Mouse (Mus musculus) kidney, embryonic 15.5 days (tissue): Measurements from ENCODE around the gene Upk3bl. TPM values are rescaled to one million over a fixed set of nuclear protein-coding genes. Genes with fewer than 3 reads are reported as not detected.

Source experiments
- ATAC-seq: fragments of 200-750 bp; cut with Nextera tagmentation; replicated peaks from 2 replicates; pipeline ENCODE4 v1.8.0; 2017; ENCODE audit warnings: moderate TSS enrichment; ENCODE audit not compliant: low FRiP score
- H3K27ac ChIP-seq: fragments of 300-500 bp; sonication (generic); 2 replicates; pipeline ENCODE4 v1.5.1; 2015; ENCODE audit warnings: mild to moderate bottlenecking, inconsistent platforms
- H3K27me3 ChIP-seq: fragments of 300-500 bp; sonication (generic); 2 replicates; pipeline ENCODE4 v1.6.1; 2015; ENCODE audit warnings: inconsistent platforms
- H3K36me3 ChIP-seq: fragments of 300-500 bp; sonication (generic); 2 replicates; pipeline ENCODE4 v1.6.1; 2015; ENCODE audit warnings: inconsistent platforms
- H3K4me1 ChIP-seq: fragments of 300-500 bp; sonication (generic); 2 replicates; pipeline ENCODE4 v1.6.1; 2015; ENCODE audit warnings: inconsistent platforms
- H3K4me2 ChIP-seq: fragments of 300-500 bp; sonication (generic); 2 replicates; pipeline ENCODE4 v1.6.1; 2015; ENCODE audit warnings: moderate library complexity, mild to moderate bottlenecking, inconsistent platforms
- H3K4me3 ChIP-seq: fragments of 300-500 bp; sonication (generic); replicated peaks from 2 replicates; pipeline ENCODE4 v1.5.1; 2015; ENCODE audit warnings: mild to moderate bottlenecking, inconsistent platforms
- H3K9ac ChIP-seq: fragments of 300-500 bp; sonication (generic); 2 replicates; pipeline ENCODE4 v1.6.1; 2015; ENCODE audit warnings: mild to moderate bottlenecking, inconsistent platforms
- H3K9me3 ChIP-seq: fragments of 300-500 bp; sonication (generic); replicated peaks from 2 replicates; pipeline ENCODE4 v1.6.1; 2016; ENCODE audit warnings: inconsistent platforms
- WGBS: fragments of 180-500 bp; shearing (Covaris S2); methylation state at CpG from one replicate; pipeline ENCODE4 v1.1.7; 2015; ENCODE audit warnings: mixed read lengths; 5-methylcytosine and 5-hydroxymethylcytosine counted together
- polyA plus RNA-seq: library from polyadenylated mRNA; unstranded; fragments of >200 nt; fragmentation: Nextera tagmentation; extraction: Ambion mirVana; gene quantifications from 2 replicates; pipeline ENCODE4 v1.2.1, GENCODE M21; 2015

Gene Upk3bl
- polyA plus RNA-seq, 1 experiment from 2014 or later: 3.2 TPM

DNA sequence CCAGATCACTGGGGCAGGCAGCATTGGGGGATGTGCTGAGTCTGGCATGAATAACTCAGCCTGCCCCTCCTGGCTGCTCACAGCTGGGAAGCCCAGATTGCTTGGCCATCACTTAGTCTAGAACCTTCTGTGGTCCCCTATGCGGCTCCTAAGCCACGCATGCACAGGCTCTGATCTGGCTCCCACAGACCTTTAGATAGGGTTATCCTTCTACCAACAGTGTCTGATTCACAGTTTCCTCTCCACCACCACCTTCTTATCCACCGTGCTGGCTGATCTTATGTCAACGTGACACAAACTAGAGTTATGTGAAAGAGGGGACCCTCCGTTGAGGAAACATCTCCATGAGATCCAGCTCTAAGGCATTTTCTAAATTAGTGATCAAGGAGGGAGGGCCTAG is 20.8 kb downstream of the Upk3bl start:
- no peak for ATAC-seq
- no peaks in the 10 kb centered on the region for H3K36me3 ChIP-seq
- H3K9ac ChIP-seq: no peak overlapping the region
- no peak overlapping the region for H3K4me2 ChIP-seq
- 85% methylated on average over 5 of the region's 5 CpGs for WGBS
- H3K4me3 ChIP-seq: no peak overlapping the region
- H3K27ac ChIP-seq: no peak overlapping the region
- no peaks in the 10 kb centered on the region for H3K9me3 ChIP-seq
- H3K27me3 ChIP-seq: no peaks in the 10 kb centered on the region
- H3K4me1 ChIP-seq: peaks cover 12% of the 10 kb centered on the region; the same call in 1 of the 2 replicates

DNA sequence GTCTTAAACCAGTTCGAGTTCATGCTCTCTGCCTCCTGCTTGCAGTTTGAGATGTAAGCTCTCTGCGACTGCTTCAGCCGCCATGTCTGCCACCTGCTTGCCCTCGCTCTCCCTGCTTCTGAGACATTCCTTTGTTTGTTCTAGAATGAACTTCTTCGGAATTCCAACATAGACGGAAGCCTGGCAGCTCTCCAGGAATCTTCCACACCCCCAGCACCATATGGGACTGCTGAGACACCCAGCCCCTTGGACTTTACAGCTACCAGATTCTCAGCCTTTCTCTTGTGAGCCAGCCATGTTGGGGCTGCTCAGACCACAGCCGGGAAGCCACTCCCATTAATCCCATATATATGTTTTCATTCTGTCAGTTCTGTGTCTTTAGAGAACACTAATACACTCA is 22.0 kb downstream of the Upk3bl start:
- Histone ChIP-seq H3K27me3 (no peaks in the 10 kb centered on the region), H3K4me1 (peaks cover 12% of the 10 kb centered on the region; the same call in 1 of the 2 replicates), H3K27ac (peak overlapping the region; percentile 79), H3K4me3 (no peak overlapping the region), H3K9ac (no peak overlapping the region), H3K36me3 (no peaks in the 10 kb centered on the region), H3K9me3 (no peaks in the 10 kb centered on the region), H3K4me2 (no peak overlapping the region)
- 26% methylated on average over 7 of the region's 7 CpGs for WGBS
- ATAC-seq: 0 out of 2 replicates have a peak, but pooled peaks have one; percentile 32

DNA sequence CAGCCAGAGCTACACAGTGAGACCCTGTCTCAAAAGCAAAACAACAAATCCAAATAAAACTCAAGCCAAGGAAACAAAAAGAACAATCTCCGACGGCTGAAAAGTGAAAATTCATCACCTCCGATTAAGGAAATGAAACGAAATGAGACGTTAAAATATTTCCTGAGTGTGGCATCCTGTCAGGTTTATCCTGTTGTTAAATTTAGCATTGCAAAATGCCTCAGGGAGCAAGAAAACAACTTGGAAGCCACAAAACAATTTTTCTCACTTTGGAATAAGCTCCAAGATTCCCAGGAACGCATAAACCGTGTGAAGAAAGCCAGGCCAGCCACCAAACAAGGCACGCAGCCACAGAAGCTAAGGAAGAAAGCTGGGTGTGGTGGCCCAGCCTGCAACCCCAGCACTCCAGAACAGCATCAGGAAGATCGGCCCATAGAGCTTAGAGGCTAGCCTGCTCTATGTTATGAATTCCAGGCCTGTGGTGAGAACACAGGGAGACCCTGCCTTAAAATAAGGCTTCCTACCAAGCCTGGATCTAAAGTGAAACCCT is 22.8 kb downstream of the Upk3bl start:
- Histone ChIP-seq H3K27ac (peak overlapping the region; percentile 79), H3K36me3 (no peaks in the 10 kb centered on the region), H3K4me3 (no peak overlapping the region), H3K9ac (no peak overlapping the region), H3K4me1 (peaks cover 12% of the 10 kb centered on the region; the same call in 1 of the 2 replicates), H3K4me2 (no peak overlapping the region), H3K27me3 (no peaks in the 10 kb centered on the region), H3K9me3 (no peaks in the 10 kb centered on the region)
- no peak for ATAC-seq
- WGBS: 61% methylated on average over 9 of the region's 9 CpGs

DNA sequence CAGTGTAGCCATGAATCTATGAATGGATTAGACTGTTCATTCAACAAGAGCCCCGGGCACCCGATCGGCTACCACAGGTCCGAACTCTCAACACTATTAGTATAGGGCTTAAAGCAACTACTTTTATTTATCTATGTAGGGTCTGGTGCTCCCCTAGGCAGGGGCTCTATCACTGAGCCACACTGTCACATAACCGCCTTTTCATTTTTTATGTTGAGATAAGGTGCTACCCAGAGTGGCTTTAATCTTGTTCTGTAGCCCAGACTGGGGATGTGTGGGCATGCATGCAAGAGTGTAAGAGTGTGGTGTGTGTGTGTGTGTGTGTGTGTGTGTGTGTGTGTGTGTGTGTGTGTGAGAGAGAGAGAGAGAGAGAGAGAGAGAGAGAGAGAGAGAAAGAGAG is 23.8 kb downstream of the Upk3bl start:
- Histone ChIP-seq H3K4me3 (no peak overlapping the region), H3K27ac (no peak overlapping the region), H3K4me1 (peaks cover 13% of the 10 kb centered on the region; the same call in 1 of the 2 replicates), H3K27me3 (no peaks in the 10 kb centered on the region), H3K9me3 (no peaks in the 10 kb centered on the region), H3K9ac (no peak overlapping the region), H3K4me2 (no peak overlapping the region), H3K36me3 (no peaks in the 10 kb centered on the region)
- WGBS: 93% methylated on average over 5 of the region's 5 CpGs
- no peak for ATAC-seq

DNA sequence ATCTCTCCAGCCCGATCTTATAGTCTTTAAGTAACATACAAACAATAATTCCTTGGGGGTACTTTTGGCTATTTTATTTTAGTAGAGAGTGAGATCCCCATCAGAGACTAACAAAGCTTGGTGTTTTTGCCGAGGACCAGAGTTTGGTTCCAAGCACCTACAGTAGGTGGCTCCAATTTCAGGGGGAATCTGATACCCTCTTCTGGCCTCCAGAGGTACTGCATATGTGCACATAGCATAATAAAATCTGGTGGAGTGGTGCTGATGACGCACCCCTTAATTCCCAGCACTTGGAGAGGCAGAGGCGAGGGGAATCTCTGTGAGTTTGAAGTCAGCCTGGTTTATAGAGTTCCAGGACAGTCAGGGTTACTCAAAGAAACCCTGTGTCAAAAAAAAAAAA is 28.1 kb downstream of the Upk3bl start:
- Histone ChIP-seq H3K9me3 (no peaks in the 10 kb centered on the region), H3K27ac (no peak overlapping the region), H3K4me3 (no peak overlapping the region), H3K4me2 (no peak overlapping the region), H3K9ac (no peak overlapping the region), H3K4me1 (peaks cover 28% of the 10 kb centered on the region), H3K27me3 (no peaks in the 10 kb centered on the region), H3K36me3 (no peaks in the 10 kb centered on the region)
- 82% methylated on average over 4 of the region's 4 CpGs for WGBS
- ATAC-seq: no peak

DNA sequence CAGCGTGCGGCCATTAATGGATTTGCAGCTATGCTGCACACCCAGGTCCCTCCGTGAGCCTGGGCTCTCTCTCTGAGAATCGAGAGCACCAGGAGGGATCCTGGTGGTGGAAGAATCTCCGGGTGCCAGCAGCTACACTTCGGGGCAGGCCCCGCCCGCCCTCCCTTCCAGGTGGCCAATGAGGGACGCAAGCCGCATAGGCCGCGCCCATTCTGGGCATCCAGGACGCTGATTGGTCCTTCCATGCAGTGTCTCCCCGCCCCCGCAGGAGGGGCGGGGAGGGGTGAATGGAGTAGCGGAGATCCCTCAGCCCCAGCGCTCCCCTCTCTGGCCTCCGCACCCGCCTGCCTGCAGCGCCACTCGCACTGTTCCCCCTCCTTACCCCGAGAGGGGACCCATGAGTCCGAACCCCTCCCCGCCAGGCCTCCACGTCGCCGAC is 29.4 kb downstream of the Upk3bl start, which contains the start of gene Rasa4:
Gene Rasa4, plus strand, starts transcription at position 248 of the 439 bp plus-strand sequence.
- peaks cover 33% of the 10 kb centered on the region for H3K4me1 ChIP-seq
- ATAC-seq: peak; percentile 95
- WGBS: 0% methylated on average over 24 of the region's 28 CpGs
- H3K4me3 ChIP-seq: peak within 1 kb of the TSS; percentile 62
- peak within 1 kb of the TSS; percentile 95 for H3K4me2 ChIP-seq
- H3K27ac ChIP-seq: peak within 1 kb of the TSS; percentile 60
- H3K27me3 ChIP-seq: no peaks in the 10 kb centered on the region
- H3K36me3 ChIP-seq: no peaks in the 10 kb centered on the region
- H3K9me3 ChIP-seq: no peaks in the 10 kb centered on the region
- H3K9ac ChIP-seq: peak within 1 kb of the TSS; percentile 60

DNA sequence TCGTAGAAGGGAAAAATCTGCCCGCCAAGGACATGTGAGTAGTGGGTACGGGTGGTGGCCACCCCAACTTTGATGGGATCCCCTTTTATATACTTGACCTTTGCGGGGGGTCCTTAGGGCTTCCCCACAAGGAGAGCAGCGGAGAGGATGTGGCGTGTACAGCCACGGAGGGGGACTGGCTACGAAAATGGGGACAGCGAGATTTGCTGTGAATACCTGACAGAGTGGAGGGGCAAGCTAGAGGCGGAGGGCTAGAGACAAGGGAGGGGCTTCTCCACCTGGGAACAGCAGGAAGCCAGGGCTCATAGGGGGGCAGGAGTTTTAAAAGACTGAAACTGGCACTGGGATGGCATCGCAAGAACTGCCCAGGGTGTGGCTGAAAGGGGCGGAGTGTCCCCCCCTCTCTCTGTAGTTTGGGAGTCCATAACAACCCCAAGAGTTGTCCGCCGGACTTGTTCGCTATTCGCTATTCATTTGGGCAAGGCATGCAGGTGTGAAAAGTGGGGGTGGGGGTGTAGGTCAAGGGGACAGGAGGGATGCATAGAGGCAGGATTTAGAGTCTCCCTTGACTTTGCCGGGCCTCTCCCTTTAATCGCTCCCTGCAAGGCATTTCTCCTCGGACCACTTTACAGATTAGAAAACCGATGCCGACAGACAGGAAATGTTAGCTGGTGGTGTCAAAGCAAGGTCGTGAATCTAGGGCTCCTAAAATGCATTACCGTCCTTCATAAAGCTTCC is 30.0 kb downstream of the Upk3bl start:
- H3K4me3 ChIP-seq: peak overlapping the region; percentile 62
- no peaks in the 10 kb centered on the region for H3K9me3 ChIP-seq
- H3K27ac ChIP-seq: peak overlapping the region; percentile 43
- peaks cover 38% of the 10 kb centered on the region for H3K4me1 ChIP-seq
- ATAC-seq: peak; percentile 16
- no peaks in the 10 kb centered on the region for H3K36me3 ChIP-seq
- no peaks in the 10 kb centered on the region for H3K27me3 ChIP-seq
- 2% methylated on average over 23 of the region's 23 CpGs for WGBS
- peak overlapping the region; percentile 60 for H3K9ac ChIP-seq
- peak overlapping the region; percentile 95 for H3K4me2 ChIP-seq

DNA sequence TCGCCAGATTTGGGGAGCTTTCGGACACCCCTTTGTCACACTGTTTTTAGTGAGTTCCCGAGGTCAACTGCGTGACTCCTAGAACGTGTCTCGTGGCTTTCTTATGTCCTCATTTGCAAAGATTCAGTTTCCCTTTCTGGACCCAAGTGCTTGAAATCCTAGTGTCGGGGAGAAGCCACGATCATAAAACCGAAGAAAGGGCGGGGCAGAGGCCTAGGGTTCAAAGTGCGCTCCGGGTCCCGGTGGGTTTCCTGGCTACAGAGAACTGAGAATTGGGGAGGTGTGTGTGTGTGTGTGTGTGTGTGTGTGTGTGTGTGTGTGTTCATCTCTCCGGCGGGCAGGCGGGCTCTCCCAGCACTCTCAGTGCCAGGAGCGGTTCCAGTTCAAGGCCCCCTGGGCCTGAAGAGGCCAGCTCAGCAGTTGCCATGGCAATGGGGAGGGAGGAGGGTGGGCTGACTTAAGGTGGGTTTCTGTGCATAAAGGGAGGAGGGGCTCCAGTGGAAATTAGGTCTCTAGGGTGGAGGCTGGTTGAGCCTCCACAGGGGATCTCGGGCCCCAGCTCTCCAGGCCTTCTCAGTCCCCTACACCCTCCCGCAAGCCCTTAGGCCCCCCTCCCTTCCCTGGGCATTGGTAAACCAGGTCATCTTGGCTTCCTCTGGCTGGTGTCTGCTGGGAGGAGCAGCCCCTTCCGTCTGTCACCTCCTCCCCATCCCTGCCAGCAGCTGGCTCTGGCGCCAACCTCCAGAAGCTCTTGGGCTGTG is 30.8 kb downstream of the Upk3bl start:
- Histone ChIP-seq H3K36me3 (no peaks in the 10 kb centered on the region), H3K4me1 (peaks cover 38% of the 10 kb centered on the region), H3K9ac (no peak overlapping the region), H3K27ac (peak overlapping the region; percentile 43), H3K4me2 (peak overlapping the region; percentile 95), H3K27me3 (no peaks in the 10 kb centered on the region), H3K9me3 (no peaks in the 10 kb centered on the region), H3K4me3 (peak overlapping the region; percentile 62)
- peak; percentile 60 for ATAC-seq
- 12% methylated on average over 21 of the region's 21 CpGs for WGBS

DNA sequence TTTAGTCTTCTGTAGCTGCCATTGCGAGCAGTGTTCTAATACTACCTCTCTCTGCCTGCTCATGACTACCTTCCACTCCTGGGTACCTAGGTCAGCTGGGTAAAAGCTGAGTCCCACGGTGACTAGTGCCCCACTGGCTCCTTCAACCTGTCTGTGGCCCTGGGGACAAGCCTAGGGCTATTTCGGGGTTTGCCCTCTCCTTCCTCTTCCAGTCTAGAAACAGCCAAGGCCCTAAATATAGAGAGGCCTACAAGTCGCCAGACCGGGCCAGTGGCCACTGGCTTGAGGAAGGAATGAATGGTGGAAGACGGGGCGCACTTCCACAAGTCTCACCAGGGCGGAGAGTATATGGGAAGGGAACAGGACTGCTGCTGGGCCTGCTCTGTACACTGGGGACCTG is 32.0 kb downstream of the Upk3bl start:
- no peak for ATAC-seq
- Histone ChIP-seq H3K9ac (no peak overlapping the region), H3K4me1 (peaks cover 38% of the 10 kb centered on the region), H3K27me3 (no peaks in the 10 kb centered on the region), H3K4me2 (no peak overlapping the region), H3K4me3 (no peak overlapping the region), H3K36me3 (no peaks in the 10 kb centered on the region), H3K9me3 (no peaks in the 10 kb centered on the region), H3K27ac (no peak overlapping the region)
- 90% methylated on average over 8 of the region's 8 CpGs for WGBS

DNA sequence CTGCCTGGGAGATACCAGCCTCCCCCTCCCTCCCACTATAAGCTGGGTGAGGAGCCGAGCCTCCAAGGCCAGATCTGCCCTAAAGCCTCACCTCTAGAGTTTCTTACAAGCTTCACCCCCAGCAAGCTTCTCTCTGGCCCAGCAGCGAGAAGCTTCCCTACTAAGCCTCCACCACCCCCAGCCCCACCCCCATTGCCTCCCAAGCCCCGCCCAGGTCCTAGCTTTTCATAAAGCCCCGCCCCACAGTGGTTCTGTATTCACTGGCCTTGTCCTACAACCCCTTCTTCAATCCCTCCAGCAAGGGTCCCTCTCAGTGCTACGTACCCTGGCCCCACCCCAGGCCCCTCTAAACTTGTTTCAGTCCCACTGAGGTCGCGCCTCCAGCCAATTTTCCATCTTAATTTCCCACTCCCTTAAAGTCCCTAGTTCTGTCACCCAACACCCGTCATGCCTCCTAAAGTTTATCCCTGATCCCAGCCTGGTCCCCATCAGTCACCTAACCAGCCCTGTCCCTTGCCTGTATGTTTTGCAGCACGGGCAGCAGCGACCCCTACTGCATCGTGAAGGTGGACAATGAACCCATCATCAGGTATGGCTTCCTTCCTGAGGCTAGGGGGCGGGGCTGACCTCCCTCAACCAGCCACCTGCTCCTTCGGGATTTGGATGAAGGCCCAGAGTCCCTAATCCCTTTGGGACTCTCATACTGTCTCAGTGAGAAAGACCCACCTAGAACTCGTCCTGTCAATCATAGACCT is 34.7 kb downstream of the Upk3bl start:
- Histone ChIP-seq H3K9ac (no peak overlapping the region), H3K36me3 (no peaks in the 10 kb centered on the region), H3K27me3 (no peaks in the 10 kb centered on the region), H3K4me1 (peaks cover 30% of the 10 kb centered on the region), H3K27ac (no peak overlapping the region), H3K4me3 (no peak overlapping the region), H3K9me3 (no peaks in the 10 kb centered on the region), H3K4me2 (no peak overlapping the region)
- ATAC-seq: no peak
- WGBS: 24% methylated on average over 14 of the region's 14 CpGs

DNA sequence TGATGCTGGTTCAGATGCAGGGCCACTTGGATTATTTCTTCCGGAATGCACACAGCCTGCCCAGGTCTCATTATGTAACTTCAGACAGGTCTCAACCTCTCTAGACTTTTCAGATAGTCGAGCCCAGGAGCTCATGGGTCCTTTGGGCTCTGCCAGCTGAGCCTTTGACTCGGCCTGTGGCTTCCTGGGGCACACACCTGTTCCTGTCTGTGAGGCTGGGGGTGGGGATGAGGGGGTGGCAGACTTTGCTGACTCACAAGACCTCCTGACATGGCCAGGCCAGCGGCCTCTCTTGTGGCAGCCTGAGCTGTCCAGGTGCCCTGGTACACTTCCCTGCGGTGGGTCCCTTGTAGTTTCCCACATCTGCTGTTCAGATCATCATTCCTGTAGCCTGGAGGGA is 37.6 kb downstream of the Upk3bl start:
- no peak overlapping the region for H3K4me3 ChIP-seq
- WGBS: 65% methylated on average over 5 of the region's 5 CpGs
- no peak overlapping the region for H3K27ac ChIP-seq
- no peaks in the 10 kb centered on the region for H3K27me3 ChIP-seq
- H3K4me1 ChIP-seq: peaks cover 11% of the 10 kb centered on the region; the same call in 1 of the 2 replicates
- H3K4me2 ChIP-seq: no peak overlapping the region
- no peaks in the 10 kb centered on the region for H3K36me3 ChIP-seq
- no peak overlapping the region for H3K9ac ChIP-seq
- H3K9me3 ChIP-seq: no peaks in the 10 kb centered on the region
- no peak for ATAC-seq
